Comparison of ENCODE assay signal across 9 mouse cellular contexts in genomic region chr3:152166699-152167451, GRCm38 (mm10). TPM values are rescaled to one million over a fixed set of nuclear protein-coding genes. Genes with fewer than 3 reads are reported as not detected.
DNase-seq lines count a peak whose midpoint lies in the region; ATAC-seq and TF ChIP-seq lines count a peak whose summit lies in the region.
"Had no signal": no experiment of that assay in that cellular context is flagged by ENCODE, and none has a peak within 500 bp of the region (broad histone marks: within the 10 kb centered on the region; RNA-seq: fewer than 3 reads in every experiment).

No protein-coding gene starts in this region.

- no peaks in the 10 kb centered on the region for H3K27me3 ChIP-seq in cerebellum, adult 2 months (ENCODE audit: control insufficient read depth, insufficient read depth, low read length)
- H3K27me3 ChIP-seq in midbrain, embryonic 12.5 days = peaks cover 42% of the 10 kb centered on the region

- TF ChIP-seq POLR2A in cerebellum, adult 2 months (IDR thresholded peaks at IDR 0.05; ENCODE audit: borderline replicate concordance, insufficient read depth, low read length) = no peak

- H3K27ac ChIP-seq in cerebellum, adult 2 months (ENCODE audit: insufficient read depth, low read length) = no peak overlapping the region
- no peak overlapping the region for H3K27ac ChIP-seq in midbrain, embryonic 12.5 days (replicated peaks)

- H3K9me3 ChIP-seq in midbrain, embryonic 12.5 days = no peaks in the 10 kb centered on the region

- peak overlapping the region; percentile 46 for H3K4me3 ChIP-seq in cerebellum, adult 2 months (replicated peaks; ENCODE audit: insufficient read depth, low read depth, low read length)
- peak overlapping the region; percentile 34 for H3K4me3 ChIP-seq in midbrain, embryonic 12.5 days

- WGBS in cerebellum, adult 2 months = 18% methylated on average over 29 of the region's 29 CpGs
- WGBS in midbrain, embryonic 12.5 days = 10% methylated on average over 29 of the region's 29 CpGs

- peak overlapping the region; percentile 31 for H3K9ac ChIP-seq in midbrain, embryonic 12.5 days (replicated peaks)

- DNase-seq in heart, adult 11 months = peak; percentile 87
- DNase-seq in heart, postnatal 4 days = no peak
- peak; percentile 23 to 38 for DNase-seq in cerebellum, adult 2 months
- no peak for DNase-seq in spleen, adult 12 weeks (ENCODE audit: low spot score)
- DNase-seq in right cerebral cortex, adult 18-20 months = no peak
- no peak for DNase-seq in layer of hippocampus, adult 9-10 months (ENCODE audit: low spot score)

- peak overlapping the region; percentile 92 for H3K4me2 ChIP-seq in midbrain, embryonic 12.5 days (replicated peaks)

- 0 out of 2 replicates have a peak, but pooled peaks have one; percentile 11 for ATAC-seq in granulocyte monocyte progenitor cell, adult 5-6 weeks (replicated peaks; ENCODE audit: poor library complexity, severe bottlenecking)
- peak; percentile 25; the same call in 1 of the 2 replicates for ATAC-seq in midbrain, embryonic 12.5 days (ENCODE audit: low FRiP score, low read depth)

- no peak for TF ChIP-seq CTCF in cerebellum, adult 2 months (IDR thresholded peaks at IDR 0.05; ENCODE audit: borderline replicate concordance, insufficient read depth, low read depth, low read length)

- no peaks in the 10 kb centered on the region for H3K4me1 ChIP-seq in cerebellum, adult 2 months (ENCODE audit: control insufficient read depth, insufficient read depth, low read length)
- peaks cover 22% of the 10 kb centered on the region for H3K4me1 ChIP-seq in midbrain, embryonic 12.5 days

- no peaks in the 10 kb centered on the region for H3K36me3 ChIP-seq in midbrain, embryonic 12.5 days

RNA-seq across cellular contexts. Expression of gene Gipc2, which starts 0.8 kb away (rescaled TPM):
- 1 to 10 TPM; 3.5 to 4.6 TPM for total RNA-seq in heart, postnatal 4 days (2021)
- 9.7 and 10.4 TPM in 2 replicates for polyA plus RNA-seq in cerebellum, adult 2 months (2012; rRNA removed)
- not detected in 2 replicates for total RNA-seq in granulocyte monocyte progenitor cell, adult 5-6 weeks (2014; fragmentation: Nextera tagmentation)
- total RNA-seq in granulocyte monocyte progenitor cell, adult 5-6 weeks (2017) = not detected in 2 replicates
- polyA plus RNA-seq in midbrain, embryonic 12.5 days (2016; fragmentation: Nextera tagmentation; extraction: Ambion mirVana) = 1.5 and 2.4 TPM in 2 replicates
- total RNA-seq: neutrophil, adult 5-6 weeks had no signal

RNA-seq across cellular contexts. Expression of gene Dnajb4, which starts 43.2 kb away (rescaled TPM):
- 10 to 100 TPM; 58.3 to 62.3 TPM for total RNA-seq in heart, postnatal 4 days (2021)
- 45.2 and 49.1 TPM in 2 replicates for polyA plus RNA-seq in cerebellum, adult 2 months (2012; rRNA removed)
- 17.9 and 19.5 TPM in 2 replicates for total RNA-seq in granulocyte monocyte progenitor cell, adult 5-6 weeks (2014; fragmentation: Nextera tagmentation)
- 46.1 and 46.7 TPM in 2 replicates for total RNA-seq in granulocyte monocyte progenitor cell, adult 5-6 weeks (2017)
- polyA plus RNA-seq in midbrain, embryonic 12.5 days (2016; fragmentation: Nextera tagmentation; extraction: Ambion mirVana) = 27.4 and 31.2 TPM in 2 replicates

RNA-seq across cellular contexts. Expression of gene Fubp1, which starts 43.3 kb away (rescaled TPM):
- total RNA-seq in heart, postnatal 4 days (2021) = 100 to 1,000 TPM in 1 of 2 experiments, 10 to 100 TPM in 1; 99.9 to 108 TPM
- 94.5 and 110 TPM in 2 replicates for polyA plus RNA-seq in cerebellum, adult 2 months (2012; rRNA removed)
- 173 and 191 TPM in 2 replicates for total RNA-seq in granulocyte monocyte progenitor cell, adult 5-6 weeks (2014; fragmentation: Nextera tagmentation)
- 225 and 260 TPM in 2 replicates for total RNA-seq in granulocyte monocyte progenitor cell, adult 5-6 weeks (2017)
- 393 and 419 TPM in 2 replicates for polyA plus RNA-seq in midbrain, embryonic 12.5 days (2016; fragmentation: Nextera tagmentation; extraction: Ambion mirVana)

Comparison
In these comparisons a context has a peak if more than half of its experiments do, and no peak if none do; other contexts are left out.
1. DNase-seq: peak in heart, adult 11 months (single experiment) and cerebellum, adult 2 months (2 of 2); none in heart, postnatal 4 days (single experiment), spleen, adult 12 weeks (single experiment), right cerebral cortex, adult 18-20 months (single experiment) and layer of hippocampus, adult 9-10 months (single experiment).
2. RNA of gene Gipc2, which starts 0.8 kb away (total RNA-seq): 3.5 to 4.6 TPM in heart, postnatal 4 days; not detected in granulocyte monocyte progenitor cell, adult 5-6 weeks; every median in the first group is over 4 times any median in the second.